Mouse (Mus musculus) kidney, adult 2 months (tissue): ENCODE results near the gene Dnm2.

Experiments
- CTCF ChIP-seq: fragments of 200-500 bp; conservative IDR thresholded peaks from 2 replicates; pipeline ENCODE4 v1.5.1; 2011; ENCODE audit warnings: low read depth, mild to moderate bottlenecking, control low read depth, low read length, moderate library complexity, mixed read lengths; ENCODE audit not compliant: insufficient read depth, insufficient read length
- POLR2A ChIP-seq: fragments of 200-500 bp; IDR thresholded peaks from one replicate; pipeline ENCODE4 v1.6.1; 2011; ENCODE audit warnings: low read depth, low read length, control low read depth

DNA sequence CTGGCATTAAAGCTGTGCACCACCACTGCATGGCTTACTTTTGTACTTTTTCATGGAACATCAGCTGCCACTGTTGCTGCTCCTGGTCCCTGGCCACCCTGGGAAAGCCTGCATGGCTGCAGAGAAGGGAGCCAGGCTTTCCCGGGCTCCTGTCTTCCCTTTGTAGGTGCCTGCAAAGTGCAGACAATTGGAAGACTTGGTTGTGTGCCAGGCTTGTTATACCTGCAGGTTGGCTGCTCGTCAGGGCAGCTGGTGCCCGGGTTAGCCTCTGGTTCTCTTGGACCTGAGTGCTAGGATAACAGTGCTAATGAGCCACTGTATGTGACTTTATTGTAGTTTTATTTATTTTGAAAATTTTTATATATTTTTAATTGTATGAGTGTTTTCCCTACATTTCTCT lies 34.1 kb downstream of the Dnm2 start:
- TF ChIP-seq CTCF (no peak), POLR2A (no peak)
